Mouse (Mus musculus) intestine, embryonic 15.5 days (tissue): ENCODE data around the gene Bpifb5. TPM values are rescaled to one million over a fixed set of nuclear protein-coding genes. Genes with fewer than 3 reads are reported as not detected.
"Not testable (repeated sequence)": the region's sequence is repeated elsewhere in the genome, so short reads cannot be mapped to it uniquely, and the experiment has no call there.

ENCODE experiments used
- ATAC-seq: fragments of 200-750 bp; cut with Nextera tagmentation; 2 replicates; pipeline ENCODE4 v1.8.0; 2017; ENCODE audit warnings: moderate TSS enrichment, moderate library complexity
- H3K27ac ChIP-seq: fragments of 300-500 bp; sonication (generic); 2 replicates; pipeline ENCODE4 v1.5.1; 2015; ENCODE audit warnings: mild to moderate bottlenecking, inconsistent platforms
- H3K27me3 ChIP-seq: fragments of 300-500 bp; sonication (generic); replicated peaks from 2 replicates; pipeline ENCODE4 v1.6.1; 2015; ENCODE audit warnings: inconsistent platforms
- H3K36me3 ChIP-seq: fragments of 300-500 bp; sonication (generic); 2 replicates; pipeline ENCODE4 v1.6.1; 2015; ENCODE audit warnings: inconsistent platforms
- H3K4me1 ChIP-seq: fragments of 300-500 bp; sonication (generic); replicated peaks from 2 replicates; pipeline ENCODE4 v1.6.1; 2015; ENCODE audit warnings: inconsistent platforms
- H3K4me2 ChIP-seq: fragments of 300-500 bp; sonication (generic); replicated peaks from 2 replicates; pipeline ENCODE4 v1.6.1; 2015; ENCODE audit warnings: mild to moderate bottlenecking, inconsistent platforms
- H3K4me3 ChIP-seq: fragments of 300-500 bp; sonication (generic); replicated peaks from 2 replicates; pipeline ENCODE4 v1.5.1; 2015; ENCODE audit warnings: inconsistent platforms
- H3K9ac ChIP-seq: fragments of 300-500 bp; sonication (generic); 2 replicates; pipeline ENCODE4 v1.6.1; 2015; ENCODE audit warnings: inconsistent platforms
- H3K9me3 ChIP-seq: fragments of 300-500 bp; sonication (generic); 2 replicates; pipeline ENCODE4 v1.6.1; 2016; ENCODE audit warnings: inconsistent platforms
- WGBS: fragments of 180-500 bp; shearing (Covaris S2); methylation state at CpG from one replicate; pipeline ENCODE4 v1.1.7; 2015; 5-methylcytosine and 5-hydroxymethylcytosine counted together
- polyA plus RNA-seq: library from polyadenylated mRNA; unstranded; fragments of >200 nt; fragmentation: Nextera tagmentation; extraction: Ambion mirVana; gene quantifications from 2 replicates; pipeline ENCODE4 v1.2.1, GENCODE M21; 2015

Bpifb5 gene
- polyA plus RNA-seq, 1 experiment from 2014 or later: 0.09 TPM

- H3K27ac ChIP-seq: no peak overlapping the region
- no peak for ATAC-seq
- WGBS: 89% methylated on average over 10 of the region's 10 CpGs
- H3K27me3 ChIP-seq: no peaks in the 10 kb centered on the region
- no peaks in the 10 kb centered on the region for H3K4me1 ChIP-seq
- H3K9ac ChIP-seq: no peak overlapping the region
- no peaks in the 10 kb centered on the region for H3K9me3 ChIP-seq
- H3K4me2 ChIP-seq: no peak overlapping the region
- no peak overlapping the region for H3K4me3 ChIP-seq
- no peaks in the 10 kb centered on the region for H3K36me3 ChIP-seq
These were observed 20.0 kb downstream of the Bpifb5 start for GRCm38 (mm10) chr2:154243356-154244036.

- Histone ChIP-seq H3K4me3 (no peak overlapping the region), H3K36me3 (no peaks in the 10 kb centered on the region), H3K9me3 (no peaks in the 10 kb centered on the region), H3K4me2 (no peak overlapping the region), H3K27me3 (no peaks in the 10 kb centered on the region), H3K4me1 (no peaks in the 10 kb centered on the region), H3K27ac (no peak overlapping the region), H3K9ac (no peak overlapping the region)
- ATAC-seq: no peak
- 86% methylated on average over 5 of the region's 5 CpGs for WGBS
These were observed 21.8 kb downstream of the Bpifb5 start for GRCm38 (mm10) chr2:154245322-154245721.

- WGBS: 84% methylated on average over 2 of the region's 4 CpGs
- not testable (repeated sequence) for H3K9ac ChIP-seq, H3K9me3 ChIP-seq, H3K4me2 ChIP-seq, H3K27me3 ChIP-seq, H3K27ac ChIP-seq, ATAC-seq, H3K4me1 ChIP-seq, H3K4me3 ChIP-seq, H3K36me3 ChIP-seq
These were observed 31.7 kb downstream of the Bpifb5 start for GRCm38 (mm10) chr2:154255254-154255653.

- no peaks in the 10 kb centered on the region for H3K27me3 ChIP-seq
- H3K4me2 ChIP-seq: no peak overlapping the region
- H3K4me3 ChIP-seq: no peak overlapping the region
- no peak for ATAC-seq
- H3K9ac ChIP-seq: no peak overlapping the region
- 81% methylated on average over 4 of the region's 4 CpGs for WGBS
- H3K9me3 ChIP-seq: no peaks in the 10 kb centered on the region
- no peaks in the 10 kb centered on the region for H3K36me3 ChIP-seq
- H3K4me1 ChIP-seq: no peaks in the 10 kb centered on the region
- no peak overlapping the region for H3K27ac ChIP-seq
These were observed 32.2 kb downstream of the Bpifb5 start for GRCm38 (mm10) chr2:154255770-154256169.

GRCm38 (mm10) chr2:154257554-154257953 lies 34.0 kb downstream of the Bpifb5 start, which contains the start of gene Bpifb9a:
Bpifb9a (plus strand) TSS chr2:154257854.
- H3K27me3 ChIP-seq, H3K27ac ChIP-seq, H3K4me1 ChIP-seq, H3K9ac ChIP-seq, H3K4me3 ChIP-seq, ATAC-seq, H3K4me2 ChIP-seq, H3K9me3 ChIP-seq, H3K36me3 ChIP-seq: not testable (repeated sequence)
- WGBS: 76% methylated on average over 5 of the region's 5 CpGs

- H3K4me3 ChIP-seq, H3K27ac ChIP-seq, H3K27me3 ChIP-seq, H3K9ac ChIP-seq, H3K4me1 ChIP-seq, H3K9me3 ChIP-seq, H3K4me2 ChIP-seq, H3K36me3 ChIP-seq, ATAC-seq: not testable (repeated sequence)
- WGBS: 78% methylated on average over 3 of the region's 3 CpGs
These were observed 40.9 kb downstream of the Bpifb5 start for GRCm38 (mm10) chr2:154264397-154264796.

Other genes starting within 250 kb of the Bpifb5 start
- not detected in 2 replicates for gene Bpifa6, start 248.8 kb upstream of the Bpifb5 start, polyA plus RNA-seq
- gene Bpifa2, start 215.5 kb upstream of the Bpifb5 start, polyA plus RNA-seq: not detected in 2 replicates
- not detected in 2 replicates for gene Bpifa3, start 93.4 kb upstream of the Bpifb5 start, polyA plus RNA-seq
- not detected in 2 replicates for gene Bpifa1, start 80.9 kb upstream of the Bpifb5 start, polyA plus RNA-seq
- gene Bpifa5, start 61.1 kb upstream of the Bpifb5 start, polyA plus RNA-seq: not detected in 2 replicates
- 0.25 and 8.3 TPM in 2 replicates for gene Bpifb1, start 32.9 kb upstream of the Bpifb5 start, polyA plus RNA-seq
- gene Bpifb9a, start 34.1 kb downstream of the Bpifb5 start, polyA plus RNA-seq: not detected in 2 replicates
- gene Bpifb9b, start 83.5 kb downstream of the Bpifb5 start, polyA plus RNA-seq: not detected in 2 replicates
- 16.9 and 18.1 TPM in 2 replicates for gene Cdk5rap1, start 149.3 kb downstream of the Bpifb5 start, polyA plus RNA-seq
- gene Snta1, start 184.4 kb downstream of the Bpifb5 start, polyA plus RNA-seq: 4.6 and 5.0 TPM in 2 replicates
- gene Cbfa2t2, start 212.7 kb downstream of the Bpifb5 start, polyA plus RNA-seq: 25.4 and 26.3 TPM in 2 replicates